Mouse (Mus musculus): ENCODE data around the gene Cdipt. TPM values are rescaled to one million over a fixed set of nuclear protein-coding genes. Genes with fewer than 3 reads are reported as not detected.

Gene Cdipt
- polyA plus RNA-seq, 1 experiment = 33.4 TPM

DNA sequence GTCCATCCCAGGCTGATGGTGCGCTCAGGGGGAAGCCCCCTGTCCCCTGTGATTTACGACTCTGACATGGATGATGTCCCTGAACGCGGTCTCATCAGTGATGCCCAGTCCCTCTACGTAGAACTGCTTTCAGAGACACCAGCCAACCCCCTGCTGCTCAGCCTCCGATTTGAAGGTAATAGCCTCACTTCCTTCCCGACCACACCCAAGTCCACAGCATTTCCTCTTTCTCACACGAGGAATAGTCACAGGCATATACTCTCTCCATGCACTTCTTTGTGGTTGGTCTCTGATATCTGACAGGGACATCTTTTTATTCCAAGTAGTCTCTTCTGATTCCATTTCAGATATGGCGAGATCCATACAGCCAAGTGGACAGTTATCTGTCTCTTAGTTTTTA is 15.9 kb upstream of the Cdipt start:
- Histone ChIP-seq H3K4me1 (ENCODE audit: control insufficient read depth, insufficient read depth, insufficient read length, low read length) (no peaks in the 10 kb centered on the region; the same call in 1 of the 2 replicates), H3K4me3 (ENCODE audit: insufficient read depth, low read depth, low read length) (no peak overlapping the region), H3K27ac (replicated peaks; ENCODE audit: low read depth, low read length) (no peak overlapping the region)

- Histone ChIP-seq H3K27ac (replicated peaks; ENCODE audit: low read depth, low read length) (no peak overlapping the region), H3K4me1 (ENCODE audit: control insufficient read depth, insufficient read depth, insufficient read length, low read length) (no peaks in the 10 kb centered on the region; the same call in 1 of the 2 replicates), H3K4me3 (ENCODE audit: insufficient read depth, low read depth, low read length) (no peak overlapping the region)
Measured at GRCm38 (mm10) chr7:126961095-126961494, 14.6 kb upstream of the Cdipt start.

DNA sequence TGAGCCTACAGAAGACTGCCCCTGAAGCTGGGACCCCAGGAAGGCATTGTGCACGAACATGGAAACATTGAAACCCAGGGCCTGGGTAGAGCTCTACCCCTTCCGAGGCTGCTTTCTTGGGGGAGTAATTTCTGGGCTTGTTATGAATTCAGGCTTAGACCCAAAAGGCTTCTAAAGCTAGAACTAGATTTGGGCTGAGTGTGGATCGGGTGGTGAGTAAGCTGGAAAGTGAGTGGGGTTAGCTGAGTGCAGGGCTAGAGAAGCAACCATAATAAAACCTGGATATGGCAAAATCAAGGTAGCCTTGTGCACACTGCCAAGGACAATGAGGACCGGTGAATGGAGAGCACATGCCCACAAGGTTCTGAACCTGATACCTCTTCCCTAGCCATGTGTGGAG is 13.7 kb upstream of the Cdipt start:
- no peak overlapping the region for H3K27ac ChIP-seq (replicated peaks; ENCODE audit: low read depth, low read length)
- H3K4me3 ChIP-seq (ENCODE audit: insufficient read depth, low read depth, low read length) = no peak overlapping the region
- no peaks in the 10 kb centered on the region; the same call in 1 of the 2 replicates for H3K4me1 ChIP-seq (ENCODE audit: control insufficient read depth, insufficient read depth, insufficient read length, low read length)

- Histone ChIP-seq H3K4me3 (ENCODE audit: insufficient read depth, low read depth, low read length) (no peak overlapping the region), H3K4me1 (ENCODE audit: control insufficient read depth, insufficient read depth, insufficient read length, low read length) (no peaks in the 10 kb centered on the region; the same call in 1 of the 2 replicates), H3K27ac (replicated peaks; ENCODE audit: low read depth, low read length) (no peak overlapping the region)
Measured at GRCm38 (mm10) chr7:126963548-126964286, 12.0 kb upstream of the Cdipt start.

GRCm38 (mm10) chr7:126965568-126965967 is 10.1 kb upstream of the Cdipt start:
- Histone ChIP-seq H3K27ac (replicated peaks; ENCODE audit: low read depth, low read length) (no peak overlapping the region), H3K4me1 (ENCODE audit: control insufficient read depth, insufficient read depth, insufficient read length, low read length) (no peaks in the 10 kb centered on the region), H3K4me3 (ENCODE audit: insufficient read depth, low read depth, low read length) (no peak overlapping the region)

GRCm38 (mm10) chr7:126967361-126967760 is 8.4 kb upstream of the Cdipt start:
- Histone ChIP-seq H3K4me1 (ENCODE audit: control insufficient read depth, insufficient read depth, insufficient read length, low read length) (no peaks in the 10 kb centered on the region), H3K27ac (replicated peaks; ENCODE audit: low read depth, low read length) (no peak overlapping the region), H3K4me3 (ENCODE audit: insufficient read depth, low read depth, low read length) (no peak overlapping the region)

GRCm38 (mm10) chr7:126975493-126975892 is 221 bp upstream of the Cdipt start:
- H3K4me3 ChIP-seq (ENCODE audit: insufficient read depth, low read depth, low read length) = peak overlapping the region; percentile 98
- H3K4me1 ChIP-seq (ENCODE audit: control insufficient read depth, insufficient read depth, insufficient read length, low read length) = peaks cover 19% of the 10 kb centered on the region
- peak overlapping the region; percentile 64 for H3K27ac ChIP-seq (replicated peaks; ENCODE audit: low read depth, low read length)

DNA sequence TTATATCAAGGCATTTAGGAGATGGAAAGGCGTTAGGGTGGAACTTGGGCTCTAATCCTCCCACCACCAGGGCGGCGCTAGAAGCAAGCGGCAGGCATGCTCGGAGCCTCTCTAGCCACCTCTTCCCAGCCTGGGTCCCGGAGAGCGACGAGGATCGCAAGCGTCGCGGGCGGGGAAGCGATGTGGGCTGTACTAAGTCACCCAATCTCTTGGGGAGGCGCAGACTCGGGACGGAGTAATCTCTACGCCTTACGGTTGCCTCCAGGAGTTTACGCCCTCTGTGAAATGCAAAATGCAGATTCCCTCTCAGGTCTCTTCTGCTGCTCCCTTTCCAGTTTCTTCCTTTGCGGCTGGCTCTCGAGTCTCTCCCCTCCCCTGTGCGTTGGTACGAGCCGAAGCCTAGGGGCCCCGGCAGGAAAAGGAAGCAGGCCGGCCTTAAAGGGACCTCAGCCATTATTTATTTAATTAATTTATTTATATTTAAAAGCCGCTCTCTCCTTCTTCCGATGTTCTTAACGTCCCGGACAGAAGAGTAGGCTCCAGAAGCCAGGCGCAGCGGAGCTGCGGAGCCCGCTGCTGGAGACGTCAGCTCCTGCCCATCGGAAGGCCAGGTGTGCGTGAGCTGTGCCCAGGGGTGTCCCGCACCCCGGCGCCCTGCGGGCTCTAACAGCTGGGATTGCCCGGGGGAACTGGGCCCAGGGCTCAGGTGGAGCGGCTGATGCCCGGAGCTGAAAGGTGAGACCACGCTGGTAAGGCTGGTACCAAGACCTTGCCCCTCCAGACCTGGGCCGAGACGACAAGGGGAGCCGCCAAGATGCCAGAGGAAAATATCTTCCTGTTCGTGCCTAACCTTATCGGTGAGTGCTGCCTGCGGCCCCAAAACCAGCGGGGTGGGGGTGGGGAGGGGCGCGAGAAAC is 494 bp downstream of the Cdipt start, which contains the start of gene Cdiptos:
Gene Cdiptos, minus strand, starts transcription at position 149 of the 917 bp plus-strand sequence.
- Histone ChIP-seq H3K4me1 (ENCODE audit: control insufficient read depth, insufficient read depth, insufficient read length, low read length) (peaks cover 19% of the 10 kb centered on the region), H3K27ac (replicated peaks; ENCODE audit: low read depth, low read length) (peak within 1 kb of the TSS; percentile 100), H3K4me3 (ENCODE audit: insufficient read depth, low read depth, low read length) (peak within 1 kb of the TSS; percentile 98)

DNA sequence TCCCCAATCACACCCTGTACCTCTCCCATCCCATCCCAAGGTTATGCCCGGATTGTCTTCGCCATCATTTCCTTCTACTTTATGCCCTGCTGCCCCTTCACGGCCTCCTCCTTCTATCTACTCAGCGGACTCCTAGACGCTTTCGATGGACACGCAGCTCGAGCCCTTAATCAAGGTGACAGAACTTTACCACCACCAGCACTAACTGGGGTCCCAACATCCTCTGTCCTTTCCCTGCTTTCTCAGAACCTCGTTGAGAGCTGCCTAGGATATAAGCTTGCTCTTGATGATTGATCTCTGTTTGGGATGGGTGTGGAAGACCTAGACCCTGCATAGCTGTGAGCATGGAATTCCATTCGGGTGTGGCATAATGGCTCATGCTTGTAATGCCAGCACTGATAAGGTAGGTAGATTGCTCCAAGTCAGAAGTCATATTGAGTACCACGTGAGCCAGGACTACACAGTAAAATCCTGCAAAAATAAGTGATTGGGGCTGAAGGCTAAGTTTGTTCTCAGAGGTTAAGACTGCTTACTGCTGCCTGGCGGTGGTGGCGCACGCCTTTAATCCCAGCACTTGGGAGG is 1.3 kb downstream of the Cdipt start:
- H3K27ac ChIP-seq (replicated peaks; ENCODE audit: low read depth, low read length) = peak overlapping the region; percentile 74
- peak overlapping the region; percentile 98 for H3K4me3 ChIP-seq (ENCODE audit: insufficient read depth, low read depth, low read length)
- peaks cover 19% of the 10 kb centered on the region for H3K4me1 ChIP-seq (ENCODE audit: control insufficient read depth, insufficient read depth, insufficient read length, low read length)

DNA sequence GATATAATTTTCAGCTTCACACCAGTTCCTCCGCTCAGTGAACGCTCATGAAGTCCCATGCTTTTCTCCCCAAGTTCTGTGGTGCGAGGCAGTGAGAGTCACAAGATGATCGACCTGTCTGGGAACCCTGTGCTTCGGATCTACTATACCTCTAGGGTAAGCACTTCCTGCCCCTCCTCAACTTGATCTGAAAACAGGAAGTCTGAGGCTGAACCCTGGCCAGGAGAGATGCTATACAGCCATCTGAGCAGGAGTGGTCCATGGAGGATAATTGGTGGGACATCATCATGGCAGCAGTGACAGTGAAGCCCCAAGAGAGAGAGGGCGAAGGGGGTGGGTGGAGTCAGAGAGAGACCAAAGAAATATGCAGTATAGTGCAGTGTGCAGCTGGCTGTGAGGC is 3.1 kb downstream of the Cdipt start:
- Histone ChIP-seq H3K27ac (replicated peaks; ENCODE audit: low read depth, low read length) (no peak overlapping the region), H3K4me1 (ENCODE audit: control insufficient read depth, insufficient read depth, insufficient read length, low read length) (peaks cover 19% of the 10 kb centered on the region), H3K4me3 (ENCODE audit: insufficient read depth, low read depth, low read length) (no peak overlapping the region)

- Histone ChIP-seq H3K4me3 (ENCODE audit: insufficient read depth, low read depth, low read length) (no peak overlapping the region), H3K27ac (replicated peaks; ENCODE audit: low read depth, low read length) (no peak overlapping the region), H3K4me1 (ENCODE audit: control insufficient read depth, insufficient read depth, insufficient read length, low read length) (peaks cover 6% of the 10 kb centered on the region; the same call in 1 of the 2 replicates)
Measured at GRCm38 (mm10) chr7:126981601-126982000, 5.9 kb downstream of the Cdipt start.

- Histone ChIP-seq H3K4me3 (ENCODE audit: insufficient read depth, low read depth, low read length) (no peak overlapping the region), H3K27ac (replicated peaks; ENCODE audit: low read depth, low read length) (no peak overlapping the region), H3K4me1 (ENCODE audit: control insufficient read depth, insufficient read depth, insufficient read length, low read length) (peaks cover 3% of the 10 kb centered on the region; the same call in 1 of the 2 replicates)
Measured at GRCm38 (mm10) chr7:126982054-126982453, 6.3 kb downstream of the Cdipt start.

DNA sequence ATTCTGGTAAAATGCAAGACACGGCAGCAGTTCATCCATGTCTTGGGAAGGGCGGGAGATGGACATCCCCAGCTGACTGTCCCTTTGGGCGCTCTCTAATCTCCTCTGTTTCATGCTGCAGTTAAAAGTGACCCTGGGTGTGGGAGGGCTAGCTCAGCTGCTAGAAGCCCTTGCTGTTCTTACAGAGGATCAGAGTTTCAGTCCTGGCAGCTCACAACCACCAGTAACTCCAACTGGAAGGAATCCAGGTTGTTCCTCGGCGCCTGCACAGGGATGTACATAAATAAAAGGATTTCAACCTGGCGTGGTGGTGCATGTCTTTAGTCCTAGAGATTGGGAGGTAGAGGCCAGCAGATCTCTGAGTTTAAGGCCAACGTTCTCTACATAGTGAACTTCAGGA is 7.4 kb downstream of the Cdipt start:
- H3K4me3 ChIP-seq (ENCODE audit: insufficient read depth, low read depth, low read length) = no peak overlapping the region
- H3K27ac ChIP-seq (replicated peaks; ENCODE audit: low read depth, low read length) = no peak overlapping the region

GRCm38 (mm10) chr7:126984667-126985444 is 9.1 kb downstream of the Cdipt start:
- no peaks in the 10 kb centered on the region for H3K4me1 ChIP-seq (ENCODE audit: control insufficient read depth, insufficient read depth, insufficient read length, low read length)
- H3K27ac ChIP-seq (replicated peaks; ENCODE audit: low read depth, low read length) = no peak overlapping the region
- no peak overlapping the region for H3K4me3 ChIP-seq (ENCODE audit: insufficient read depth, low read depth, low read length)

More for the DNA sequence above, 7.4 kb downstream of the Cdipt start:
- no peaks in the 10 kb centered on the region for H3K4me1 ChIP-seq (ENCODE audit: control insufficient read depth, insufficient read depth, insufficient read length, low read length)

Data from brown adipose tissue, adult 24 weeks (tissue).